Mouse (Mus musculus): ENCODE results near the gene Twnk. TPM values are rescaled to one million over a fixed set of nuclear protein-coding genes. Genes with fewer than 3 reads are reported as not detected.

Gene Twnk
- polyA plus RNA-seq, 1 experiment from 2014 or later, result 18.0 TPM

DNA sequence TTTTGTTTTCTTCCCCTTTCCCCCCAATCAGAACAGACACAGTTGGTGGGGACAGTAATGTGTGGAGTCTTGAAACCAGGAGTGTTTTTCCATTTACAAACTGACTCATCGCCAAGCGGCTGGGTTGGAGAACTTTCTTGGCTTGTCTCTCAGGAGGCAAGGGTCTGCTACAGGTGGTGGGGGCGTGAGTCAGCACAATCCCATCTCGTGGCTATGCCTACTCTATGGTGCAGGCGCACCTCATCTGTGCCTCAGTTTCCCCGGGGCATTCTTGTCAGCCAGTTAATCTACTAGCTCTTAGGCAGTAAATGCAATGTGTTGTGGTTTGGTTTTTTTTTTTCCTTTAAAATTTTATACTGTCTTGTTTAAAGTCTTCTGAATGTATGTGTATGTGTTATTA, 22.1 kb upstream of the Twnk start:
- no peak overlapping the region for H3K4me2 ChIP-seq (ENCODE audit: low read depth, low read length)
- H3K36me3 ChIP-seq (replicated peaks; ENCODE audit: control insufficient read depth, insufficient read depth, low read depth, low read length), result peaks cover 7% of the 10 kb centered on the region
- no peak overlapping the region for H3K27ac ChIP-seq (replicated peaks; ENCODE audit: low read depth, low read length)
- H3K9me3 ChIP-seq (replicated peaks; ENCODE audit: control insufficient read depth, low read length), result no peaks in the 10 kb centered on the region
- ATAC-seq (replicated peaks; ENCODE audit: insufficient number of reproducible peaks, low FRiP score, low TSS enrichment, low read depth) (no peak), DNase-seq (ENCODE audit: low spot score) (no peak)
- H3K4me3 ChIP-seq (ENCODE audit: low read depth, low read length), result no peak overlapping the region
- H3K9ac ChIP-seq (replicated peaks; ENCODE audit: low read length), result no peak overlapping the region
- no peaks in the 10 kb centered on the region for H3K27me3 ChIP-seq (ENCODE audit: control insufficient read depth, insufficient read depth, low read length)
- no peaks in the 10 kb centered on the region for H3K4me1 ChIP-seq (ENCODE audit: control insufficient read depth, insufficient read depth, low read length)
- 91% methylated on average over 6 of the region's 6 CpGs for WGBS

DNA sequence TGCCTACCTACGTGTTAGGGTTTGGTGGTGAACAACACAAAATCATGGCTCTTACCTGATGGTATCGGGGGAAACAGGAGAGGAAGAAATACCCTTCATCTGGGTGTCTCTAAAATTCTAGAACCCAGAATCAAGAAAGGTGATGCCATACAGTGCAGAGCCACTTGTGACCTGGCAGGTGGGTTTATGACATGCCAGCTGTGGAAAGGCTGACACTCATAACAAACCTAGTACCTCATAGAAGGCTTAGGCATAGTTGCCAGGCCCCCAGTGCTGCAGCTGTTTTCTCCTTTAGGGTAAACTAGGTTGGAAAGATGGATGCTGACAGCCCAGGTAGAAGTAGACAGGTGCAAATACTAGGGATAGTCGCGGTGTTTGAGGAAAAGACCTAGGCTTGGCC, 21.0 kb upstream of the Twnk start:
- no peak for DNase-seq (ENCODE audit: low spot score)
- Histone ChIP-seq H3K9ac (replicated peaks; ENCODE audit: low read length) (no peak overlapping the region), H3K27me3 (ENCODE audit: control insufficient read depth, insufficient read depth, low read length) (no peaks in the 10 kb centered on the region), H3K36me3 (replicated peaks; ENCODE audit: control insufficient read depth, insufficient read depth, low read depth, low read length) (peaks cover 7% of the 10 kb centered on the region), H3K27ac (replicated peaks; ENCODE audit: low read depth, low read length) (no peak overlapping the region), H3K9me3 (replicated peaks; ENCODE audit: control insufficient read depth, low read length) (no peaks in the 10 kb centered on the region), H3K4me3 (ENCODE audit: low read depth, low read length) (no peak overlapping the region), H3K4me2 (ENCODE audit: low read depth, low read length) (no peak overlapping the region), H3K4me1 (ENCODE audit: control insufficient read depth, insufficient read depth, low read length) (no peaks in the 10 kb centered on the region)
- 91% methylated on average over 4 of the region's 4 CpGs for WGBS
- ATAC-seq (replicated peaks; ENCODE audit: insufficient number of reproducible peaks, low FRiP score, low TSS enrichment, low read depth), result no peak

DNA sequence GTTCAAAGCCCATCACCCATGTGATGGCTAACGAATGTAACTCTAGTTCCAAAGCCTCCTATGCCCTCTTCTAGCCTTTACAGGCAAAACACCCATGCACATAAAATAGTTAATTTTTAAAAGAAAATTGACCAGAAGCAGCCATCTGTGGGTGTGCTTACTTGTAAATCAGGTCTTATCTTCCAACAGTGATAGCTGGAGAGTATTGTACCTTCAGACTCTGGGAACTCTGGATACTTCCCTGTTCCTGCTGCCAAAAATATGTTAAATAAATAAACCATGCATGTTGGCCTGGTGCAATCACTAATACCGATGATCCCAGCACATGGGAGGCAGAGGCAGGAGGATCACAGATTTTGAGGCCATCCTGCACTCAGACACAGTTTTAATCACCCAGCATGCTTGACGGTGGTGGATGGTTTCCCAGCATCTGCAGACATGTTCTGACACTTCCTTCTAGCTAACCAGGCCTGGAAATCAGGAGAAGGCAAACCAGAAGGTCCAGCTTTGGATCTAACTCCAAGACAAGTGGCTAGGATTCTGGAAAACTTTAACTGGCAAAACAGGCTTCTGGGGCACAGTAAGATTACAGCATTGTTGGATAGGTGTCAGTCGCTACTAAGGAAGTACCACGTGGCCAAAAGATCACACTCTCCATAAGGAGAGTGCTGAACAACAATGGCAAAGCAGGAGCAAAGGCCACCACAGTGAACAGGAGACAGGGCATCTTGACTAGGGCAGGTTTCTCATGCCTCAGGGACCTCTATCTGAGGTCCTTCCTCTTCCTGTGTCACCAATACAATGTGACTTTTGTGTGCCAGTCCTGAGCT, 20.1 kb upstream of the Twnk start:
- Histone ChIP-seq H3K9ac (replicated peaks; ENCODE audit: low read length) (no peak overlapping the region), H3K4me1 (ENCODE audit: control insufficient read depth, insufficient read depth, low read length) (no peaks in the 10 kb centered on the region; the same call in 1 of the 2 replicates), H3K4me2 (ENCODE audit: low read depth, low read length) (no peak overlapping the region), H3K27me3 (ENCODE audit: control insufficient read depth, insufficient read depth, low read length) (no peaks in the 10 kb centered on the region), H3K27ac (replicated peaks; ENCODE audit: low read depth, low read length) (no peak overlapping the region), H3K4me3 (ENCODE audit: low read depth, low read length) (no peak overlapping the region), H3K36me3 (replicated peaks; ENCODE audit: control insufficient read depth, insufficient read depth, low read depth, low read length) (peaks cover 4% of the 10 kb centered on the region), H3K9me3 (replicated peaks; ENCODE audit: control insufficient read depth, low read length) (no peaks in the 10 kb centered on the region)
- 57% methylated on average over 5 of the region's 5 CpGs for WGBS
- no peak for DNase-seq (ENCODE audit: low spot score)
- no peak for ATAC-seq (replicated peaks; ENCODE audit: insufficient number of reproducible peaks, low FRiP score, low TSS enrichment, low read depth)

DNA sequence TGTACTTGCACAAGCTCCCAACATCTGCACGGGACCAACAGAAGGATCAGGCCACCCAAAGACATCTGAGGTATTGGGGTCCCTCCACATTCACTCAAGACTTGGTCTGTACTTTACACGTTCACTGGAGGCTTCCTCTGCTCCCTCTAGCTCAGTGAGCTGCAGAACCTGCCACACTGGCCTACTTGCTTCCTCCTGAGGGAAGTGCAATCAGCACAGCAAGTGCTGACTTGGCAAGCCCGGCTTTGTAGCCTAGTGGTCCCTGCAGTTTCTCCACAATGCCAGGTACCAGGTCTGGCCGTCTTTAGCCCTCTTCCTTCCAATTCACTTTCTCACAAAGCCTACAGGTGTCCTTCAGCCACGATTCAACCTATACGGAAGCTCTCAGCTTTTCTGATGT, 18.5 kb upstream of the Twnk start:
- H3K4me2 ChIP-seq (ENCODE audit: low read depth, low read length), result no peak overlapping the region
- no peaks in the 10 kb centered on the region for H3K36me3 ChIP-seq (replicated peaks; ENCODE audit: control insufficient read depth, insufficient read depth, low read depth, low read length)
- H3K27me3 ChIP-seq (ENCODE audit: control insufficient read depth, insufficient read depth, low read length), result no peaks in the 10 kb centered on the region
- WGBS, result 67% methylated on average over 6 of the region's 6 CpGs
- ATAC-seq (replicated peaks; ENCODE audit: insufficient number of reproducible peaks, low FRiP score, low TSS enrichment, low read depth), result no peak
- H3K4me1 ChIP-seq (ENCODE audit: control insufficient read depth, insufficient read depth, low read length), result no peaks in the 10 kb centered on the region; the same call in 1 of the 2 replicates
- DNase-seq (ENCODE audit: low spot score), result no peak
- H3K27ac ChIP-seq (replicated peaks; ENCODE audit: low read depth, low read length), result no peak overlapping the region
- no peak overlapping the region for H3K9ac ChIP-seq (replicated peaks; ENCODE audit: low read length)
- no peak overlapping the region for H3K4me3 ChIP-seq (ENCODE audit: low read depth, low read length)
- no peaks in the 10 kb centered on the region for H3K9me3 ChIP-seq (replicated peaks; ENCODE audit: control insufficient read depth, low read length)

DNA sequence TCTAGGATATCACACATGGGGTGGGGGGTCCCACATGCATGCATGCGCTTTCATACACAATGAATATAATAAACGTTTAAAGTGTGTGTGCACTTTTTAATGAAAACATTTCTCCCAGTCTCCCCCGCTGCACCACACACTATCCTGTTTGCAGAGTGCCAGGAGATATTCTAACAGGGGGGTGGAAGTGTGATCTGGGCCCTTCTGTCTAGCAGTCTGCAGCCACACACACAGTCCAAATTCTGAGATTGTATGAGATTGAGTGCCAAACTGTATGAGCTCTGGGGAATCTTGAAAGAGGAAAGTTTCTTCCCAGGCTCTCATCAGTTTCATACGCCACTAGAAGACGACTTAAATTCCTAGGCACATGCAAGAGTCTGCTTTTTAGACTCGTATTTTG, 17.6 kb upstream of the Twnk start:
- ATAC-seq (replicated peaks; ENCODE audit: insufficient number of reproducible peaks, low FRiP score, low TSS enrichment, low read depth) (no peak), DNase-seq (ENCODE audit: low spot score) (no peak)
- Histone ChIP-seq H3K9ac (replicated peaks; ENCODE audit: low read length) (no peak overlapping the region), H3K27ac (replicated peaks; ENCODE audit: low read depth, low read length) (no peak overlapping the region), H3K27me3 (ENCODE audit: control insufficient read depth, insufficient read depth, low read length) (no peaks in the 10 kb centered on the region), H3K4me3 (ENCODE audit: low read depth, low read length) (no peak overlapping the region), H3K4me2 (ENCODE audit: low read depth, low read length) (no peak overlapping the region), H3K9me3 (replicated peaks; ENCODE audit: control insufficient read depth, low read length) (no peaks in the 10 kb centered on the region), H3K4me1 (ENCODE audit: control insufficient read depth, insufficient read depth, low read length) (no peaks in the 10 kb centered on the region; the same call in 1 of the 2 replicates), H3K36me3 (replicated peaks; ENCODE audit: control insufficient read depth, insufficient read depth, low read depth, low read length) (no peaks in the 10 kb centered on the region; the same call in 1 of the 2 replicates)
- 60% methylated on average over 6 of the region's 6 CpGs for WGBS

DNA sequence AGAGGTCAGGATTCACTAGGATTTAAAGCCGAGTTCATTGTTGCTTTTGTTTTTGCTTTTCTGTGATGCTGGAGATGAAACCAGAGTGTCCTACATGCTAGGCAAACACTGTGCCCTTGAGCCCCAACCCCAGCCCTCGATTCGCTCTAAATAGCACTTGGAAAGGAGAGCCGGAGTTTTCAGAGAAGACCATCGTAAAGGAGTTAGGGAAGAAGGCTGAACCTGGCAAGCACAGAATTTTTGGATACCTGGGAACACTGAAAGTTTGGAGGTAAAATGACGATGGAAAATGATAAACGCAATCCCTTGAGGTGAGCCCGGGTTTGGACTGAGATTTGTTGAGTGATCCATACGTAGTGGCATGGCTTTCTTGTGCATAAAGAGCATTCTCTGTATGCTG, 17.1 kb upstream of the Twnk start:
- ATAC-seq (replicated peaks; ENCODE audit: insufficient number of reproducible peaks, low FRiP score, low TSS enrichment, low read depth), result no peak
- H3K36me3 ChIP-seq (replicated peaks; ENCODE audit: control insufficient read depth, insufficient read depth, low read depth, low read length), result no peaks in the 10 kb centered on the region; the same call in 1 of the 2 replicates
- no peaks in the 10 kb centered on the region for H3K27me3 ChIP-seq (ENCODE audit: control insufficient read depth, insufficient read depth, low read length)
- 31% methylated on average over 9 of the region's 9 CpGs for WGBS
- no peak overlapping the region for H3K27ac ChIP-seq (replicated peaks; ENCODE audit: low read depth, low read length)
- no peak for DNase-seq (ENCODE audit: low spot score)
- H3K9me3 ChIP-seq (replicated peaks; ENCODE audit: control insufficient read depth, low read length), result no peaks in the 10 kb centered on the region
- peak overlapping the region; percentile 74 for H3K9ac ChIP-seq (replicated peaks; ENCODE audit: low read length)
- H3K4me2 ChIP-seq (ENCODE audit: low read depth, low read length), result peak overlapping the region; percentile 97; the same call in 1 of the 2 replicates
- peak overlapping the region; percentile 73 for H3K4me3 ChIP-seq (ENCODE audit: low read depth, low read length)
- H3K4me1 ChIP-seq (ENCODE audit: control insufficient read depth, insufficient read depth, low read length), result no peaks in the 10 kb centered on the region; the same call in 1 of the 2 replicates

DNA sequence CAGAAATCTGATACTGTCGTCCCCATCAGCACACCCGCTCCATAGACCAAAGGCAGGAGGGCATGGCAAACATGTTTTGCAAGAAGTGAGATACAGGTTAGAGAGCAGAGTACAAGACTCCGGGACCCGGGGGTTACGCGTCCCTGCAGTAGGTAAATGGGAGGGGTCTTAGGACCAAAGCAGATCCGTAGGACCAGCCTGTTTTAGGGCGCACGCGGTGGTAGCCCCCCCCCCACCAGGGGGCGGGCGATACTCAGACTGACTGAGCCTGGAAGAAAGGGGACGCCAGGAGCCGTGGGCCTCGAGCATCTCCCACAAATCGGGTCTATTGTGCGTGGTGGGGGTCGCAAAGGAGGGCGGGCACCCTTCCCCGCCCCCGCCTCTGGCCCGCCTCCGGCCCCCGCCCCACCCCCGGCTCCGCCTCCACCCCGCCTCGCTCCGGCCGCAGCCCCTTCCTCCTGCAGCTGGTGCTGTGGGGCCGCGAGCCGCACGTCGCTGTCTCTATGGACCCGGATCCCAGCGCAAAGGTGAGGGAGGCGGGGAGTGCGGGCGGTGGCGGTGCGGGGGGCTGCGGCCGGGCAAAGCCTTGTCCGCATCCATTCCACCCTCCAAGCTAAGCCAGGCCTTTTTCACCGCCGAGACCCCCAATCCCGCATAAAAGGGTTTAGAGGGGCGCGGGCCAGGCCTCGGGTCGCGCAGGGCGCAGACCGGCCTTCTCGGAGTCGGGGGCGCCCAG, 16.5 kb upstream of the Twnk start, which contains the start of gene Sema4g:
Gene Sema4g (plus strand): TSS at position 271 of the 736 bp plus-strand sequence.
- Histone ChIP-seq H3K9ac (replicated peaks; ENCODE audit: low read length) (peak within 1 kb of the TSS; percentile 74), H3K4me2 (ENCODE audit: low read depth, low read length) (peak within 1 kb of the TSS; percentile 97), H3K4me3 (ENCODE audit: low read depth, low read length) (peak within 1 kb of the TSS; percentile 73), H3K9me3 (replicated peaks; ENCODE audit: control insufficient read depth, low read length) (no peaks in the 10 kb centered on the region), H3K36me3 (replicated peaks; ENCODE audit: control insufficient read depth, insufficient read depth, low read depth, low read length) (no peaks in the 10 kb centered on the region; the same call in 1 of the 2 replicates), H3K27me3 (ENCODE audit: control insufficient read depth, insufficient read depth, low read length) (no peaks in the 10 kb centered on the region), H3K27ac (replicated peaks; ENCODE audit: low read depth, low read length) (no peak within 1 kb of the TSS; the same call in 1 of the 2 replicates), H3K4me1 (ENCODE audit: control insufficient read depth, insufficient read depth, low read length) (no peaks in the 10 kb centered on the region; the same call in 1 of the 2 replicates)
- DNase-seq (ENCODE audit: low spot score), result peak; percentile 76
- peak; percentile 63 for ATAC-seq (replicated peaks; ENCODE audit: insufficient number of reproducible peaks, low FRiP score, low TSS enrichment, low read depth)
- under 1% methylated on average over 56 of the region's 58 CpGs for WGBS

Measured in embryonic facial prominence, embryonic 11.5 days (tissue).